Mouse (Mus musculus): ENCODE data around the gene Fars2.

DNA sequence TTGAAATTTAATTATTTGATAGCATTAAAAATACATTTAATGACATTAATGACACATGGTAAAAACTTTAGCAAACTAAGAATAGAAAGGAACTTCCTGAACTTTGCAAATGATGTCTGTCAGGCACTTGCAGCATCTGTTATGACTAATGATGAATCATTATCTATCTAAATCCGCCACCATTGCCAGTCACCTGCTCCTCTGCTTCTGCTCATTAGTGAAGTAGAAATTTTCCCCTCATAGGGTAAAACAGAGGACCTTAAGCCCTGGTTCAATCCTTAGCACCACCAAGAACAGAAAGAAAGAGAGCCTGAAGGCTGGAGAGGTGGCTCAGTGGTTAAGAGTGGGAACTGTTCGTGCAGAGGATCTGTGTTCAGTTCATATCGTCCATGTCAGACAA is 93.8 kb downstream of the Fars2 start:
- TF ChIP-seq CTCF (IDR thresholded peaks at IDR 0.05; ENCODE audit: low read depth, low read length) (no peak), GATA1 (IDR thresholded peaks at IDR 0.05; ENCODE audit: borderline replicate concordance, low read length) (no peak), TAL1 (conservative IDR thresholded peaks at IDR 0.05; ENCODE audit: low read depth, low read length) (no peak), POLR2AphosphoS5 (IDR thresholded peaks at IDR 0.05; ENCODE audit: insufficient replicate concordance, low read depth, low read length) (no peak)
